Mouse (Mus musculus) erythroblast, embryonic 14.5 days (primary cell): ENCODE data around the gene Gba. TPM values are rescaled to one million over a fixed set of nuclear protein-coding genes. Genes with fewer than 3 reads are reported as not detected.
A peak's percentile ranks its signal among the peaks of the same experiment; 100 is the strongest.

Experiments used
- H3K27me3 ChIP-seq: 2 replicates; pipeline ENCODE4 v1.6.1; 2012; ENCODE audit warnings: inconsistent platforms; ENCODE audit not compliant: control insufficient read depth
- H3K36me3 ChIP-seq: 2 replicates; pipeline ENCODE4 v1.6.1; 2012; ENCODE audit warnings: mild to moderate bottlenecking, inconsistent platforms; ENCODE audit not compliant: control insufficient read depth
- H3K4me1 ChIP-seq: 2 replicates; pipeline ENCODE4 v1.6.1; 2012; ENCODE audit warnings: inconsistent platforms; ENCODE audit not compliant: control insufficient read depth
- H3K4me3 ChIP-seq: replicated peaks from 2 replicates; pipeline ENCODE3; 2012; ENCODE audit warnings: moderate library complexity, mild to moderate bottlenecking, inconsistent platforms
- H3K9me3 ChIP-seq: 2 replicates; pipeline ENCODE4 v1.6.1; 2012; ENCODE audit warnings: low read length, inconsistent platforms, mixed read lengths; ENCODE audit not compliant: control insufficient read depth
- GATA1 ChIP-seq: IDR thresholded peaks from 2 replicates; pipeline ENCODE4 v1.6.1; 2012; ENCODE audit warnings: low read length, inconsistent platforms, mixed read lengths
- TAL1 ChIP-seq: IDR thresholded peaks from 3 replicates; pipeline ENCODE4 v1.6.1; 2012; ENCODE audit warnings: low read length, inconsistent platforms, mixed read lengths
- polyA plus RNA-seq: library from polyadenylated mRNA; stranded (reverse); fragments of >175 nt; gene quantifications from 2 replicates; pipeline ENCODE4 v1.2.3, GENCODE M21; 2012

The Gba gene
- polyA plus RNA-seq, 1 experiment = 0.57 TPM

DNA sequence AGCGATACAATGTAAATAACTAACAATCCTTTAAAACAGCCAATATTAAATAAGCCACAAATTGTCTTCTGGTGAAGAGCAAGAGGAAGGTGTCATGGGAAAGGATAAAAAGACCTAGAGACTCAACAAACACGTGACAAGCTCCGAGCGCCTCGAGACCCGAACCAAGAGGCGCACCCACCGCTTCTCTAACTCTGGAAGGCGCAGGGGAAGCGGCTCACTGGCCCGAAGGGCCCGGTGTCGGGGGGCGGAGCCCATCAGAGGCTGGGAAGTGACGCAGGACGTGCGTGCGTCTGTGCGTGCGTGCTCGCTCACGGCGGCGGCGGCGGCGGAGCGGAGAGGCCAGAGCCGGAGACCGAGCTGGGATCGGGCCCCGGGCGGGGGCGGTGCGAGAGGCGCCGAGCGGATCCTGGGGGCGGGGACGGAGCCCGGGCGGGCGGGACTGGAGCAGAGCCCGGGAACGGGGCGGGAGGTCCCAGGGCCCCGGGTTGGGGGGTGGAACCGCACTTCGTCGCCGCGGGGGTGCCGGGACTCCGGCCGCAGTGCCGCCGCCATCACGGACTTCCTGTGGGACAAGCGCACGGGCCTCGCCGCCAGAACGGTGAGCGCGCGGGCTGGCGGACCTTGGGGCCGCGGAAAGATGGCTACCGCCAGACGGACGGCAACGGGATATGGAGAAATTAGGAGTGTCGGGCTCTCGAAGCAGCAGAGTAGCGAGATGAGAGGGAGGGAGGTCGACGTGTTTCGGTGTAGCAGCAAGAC, 38.0 kb upstream of the Gba start, which contains the start of gene Clk2:
Gene Clk2 (plus strand): TSS at position 290 of the 762 bp plus-strand sequence.
- no peak for TF ChIP-seq TAL1
- TF ChIP-seq GATA1 = no peak
- H3K27me3 ChIP-seq = peaks cover 3% of the 10 kb centered on the region
- no peaks in the 10 kb centered on the region for H3K9me3 ChIP-seq
- peaks cover 49% of the 10 kb centered on the region for H3K4me1 ChIP-seq
- H3K36me3 ChIP-seq = peaks cover 35% of the 10 kb centered on the region
- H3K4me3 ChIP-seq = peak within 1 kb of the TSS; percentile 97

DNA sequence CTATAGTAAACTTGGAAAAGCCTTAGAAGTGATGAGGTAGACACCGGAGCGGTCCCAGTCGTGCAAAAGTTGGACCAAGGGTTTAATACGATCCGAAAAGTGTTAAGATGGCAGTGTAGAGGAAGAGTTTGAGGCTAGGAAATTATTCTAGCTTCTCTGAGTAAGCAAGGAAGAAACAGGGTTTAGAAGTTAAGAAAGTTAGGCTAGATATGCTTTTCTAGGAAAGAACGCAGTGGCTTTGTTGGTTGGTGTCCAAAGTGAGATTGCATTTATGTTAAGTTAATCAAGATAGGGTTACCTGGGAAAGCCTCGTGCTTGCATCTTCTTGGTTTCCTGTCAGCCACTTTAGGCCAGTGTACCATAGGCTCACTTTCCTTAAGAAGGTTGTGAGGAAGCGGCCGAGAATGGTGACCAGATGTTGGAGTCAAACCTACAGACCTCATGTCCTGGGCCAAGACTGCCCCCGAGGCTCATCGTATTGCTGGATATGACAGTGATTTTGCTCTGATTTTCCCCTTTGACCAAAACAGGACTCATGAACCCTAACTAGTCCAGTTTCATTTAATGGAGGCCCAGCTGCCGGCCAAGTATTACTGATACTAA, 37.4 kb upstream of the Gba start:
- peaks cover 42% of the 10 kb centered on the region for H3K4me1 ChIP-seq
- TF ChIP-seq TAL1 (no peak), GATA1 (no peak)

DNA sequence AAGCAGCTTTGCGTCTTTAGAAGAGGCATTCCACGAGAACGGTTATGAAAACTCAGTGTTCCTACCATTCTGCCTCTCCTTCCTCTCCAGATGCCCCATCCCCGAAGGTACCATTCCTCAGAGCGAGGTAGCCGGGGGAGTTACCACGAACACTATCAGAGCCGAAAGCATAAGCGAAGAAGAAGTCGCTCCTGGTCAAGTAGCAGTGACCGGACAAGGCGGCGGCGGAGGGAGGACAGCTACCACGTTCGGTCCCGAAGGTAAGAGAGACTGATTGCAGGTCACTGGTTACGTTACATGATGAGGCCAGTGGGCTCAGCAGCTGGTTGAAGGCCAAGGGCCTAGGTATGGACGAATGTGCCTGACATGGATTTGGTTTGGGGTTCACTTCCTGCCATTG, 35.8 kb upstream of the Gba start:
- TF ChIP-seq TAL1 = no peak
- no peak for TF ChIP-seq GATA1
- H3K4me1 ChIP-seq = peaks cover 40% of the 10 kb centered on the region
- H3K27me3 ChIP-seq = no peaks in the 10 kb centered on the region
- H3K4me3 ChIP-seq = no peak overlapping the region
- H3K36me3 ChIP-seq = peaks cover 56% of the 10 kb centered on the region
- H3K9me3 ChIP-seq = no peaks in the 10 kb centered on the region

More for the DNA sequence above, 37.4 kb upstream of the Gba start:
- peak overlapping the region; percentile 97 for H3K4me3 ChIP-seq
- peaks cover 42% of the 10 kb centered on the region for H3K36me3 ChIP-seq
- no peaks in the 10 kb centered on the region for H3K9me3 ChIP-seq
- no peaks in the 10 kb centered on the region for H3K27me3 ChIP-seq

DNA sequence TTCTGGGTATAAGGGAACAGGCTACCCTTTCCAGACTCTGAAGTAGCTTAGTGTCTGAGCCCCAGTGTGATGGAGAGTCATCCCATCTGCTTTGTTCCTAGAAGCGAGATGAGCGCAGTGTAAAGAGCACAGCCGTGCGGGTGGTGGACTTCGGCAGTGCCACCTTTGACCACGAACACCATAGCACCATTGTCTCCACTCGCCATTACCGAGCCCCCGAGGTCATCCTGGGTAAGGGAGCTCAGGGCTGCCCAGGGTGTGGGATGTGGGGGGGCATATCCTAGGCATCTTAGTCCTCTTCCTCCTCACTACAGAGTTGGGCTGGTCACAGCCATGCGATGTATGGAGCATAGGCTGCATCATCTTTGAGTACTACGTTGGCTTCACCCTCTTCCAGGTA, 27.9 kb upstream of the Gba start:
- peaks cover 33% of the 10 kb centered on the region for H3K4me1 ChIP-seq
- TF ChIP-seq GATA1 (no peak), TAL1 (no peak)
- no peaks in the 10 kb centered on the region for H3K27me3 ChIP-seq
- H3K9me3 ChIP-seq = no peaks in the 10 kb centered on the region
- H3K4me3 ChIP-seq = no peak overlapping the region
- peaks cover 85% of the 10 kb centered on the region for H3K36me3 ChIP-seq

DNA sequence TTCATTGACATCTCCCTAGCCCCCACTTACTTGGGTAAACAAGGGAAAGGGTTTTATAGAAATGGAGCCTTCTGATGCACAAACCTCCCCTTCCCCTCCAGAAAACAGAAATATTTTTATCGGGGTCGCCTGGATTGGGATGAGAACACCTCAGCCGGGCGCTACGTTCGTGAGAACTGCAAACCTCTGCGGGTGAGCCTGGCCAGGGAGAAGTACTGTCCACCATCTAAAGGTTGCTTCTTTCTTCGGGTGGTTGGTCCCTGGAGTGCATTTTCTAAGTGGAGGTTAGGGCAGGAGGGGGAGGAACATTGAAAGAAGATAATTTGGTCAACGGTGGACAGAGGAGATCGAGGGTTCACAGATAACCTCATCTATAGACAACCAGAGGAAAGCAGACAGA, 27.2 kb upstream of the Gba start:
- H3K36me3 ChIP-seq = peaks cover 85% of the 10 kb centered on the region
- H3K27me3 ChIP-seq = no peaks in the 10 kb centered on the region
- no peaks in the 10 kb centered on the region for H3K9me3 ChIP-seq
- TF ChIP-seq GATA1 (no peak), TAL1 (no peak)
- no peak overlapping the region for H3K4me3 ChIP-seq
- H3K4me1 ChIP-seq = peaks cover 34% of the 10 kb centered on the region

DNA sequence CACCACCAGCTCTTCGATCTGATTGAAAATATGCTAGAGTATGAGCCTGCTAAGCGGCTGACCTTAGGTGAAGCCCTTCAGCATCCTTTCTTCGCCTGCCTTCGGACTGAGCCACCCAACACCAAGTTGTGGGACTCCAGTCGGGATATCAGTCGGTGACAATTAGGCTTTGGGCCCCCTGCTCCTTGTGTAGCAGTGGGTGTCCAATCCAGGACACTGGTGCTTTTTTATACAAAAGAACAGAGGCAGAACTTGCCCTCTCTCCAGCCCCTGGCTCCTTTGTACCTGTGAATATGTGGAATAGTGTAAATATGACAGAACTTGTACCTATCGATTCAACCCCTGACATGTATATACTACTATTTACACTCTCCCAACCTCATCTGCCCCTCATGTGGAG, 26.3 kb upstream of the Gba start:
- TF ChIP-seq TAL1 = no peak
- no peak for TF ChIP-seq GATA1
- peaks cover 85% of the 10 kb centered on the region for H3K36me3 ChIP-seq
- H3K9me3 ChIP-seq = no peaks in the 10 kb centered on the region

DNA sequence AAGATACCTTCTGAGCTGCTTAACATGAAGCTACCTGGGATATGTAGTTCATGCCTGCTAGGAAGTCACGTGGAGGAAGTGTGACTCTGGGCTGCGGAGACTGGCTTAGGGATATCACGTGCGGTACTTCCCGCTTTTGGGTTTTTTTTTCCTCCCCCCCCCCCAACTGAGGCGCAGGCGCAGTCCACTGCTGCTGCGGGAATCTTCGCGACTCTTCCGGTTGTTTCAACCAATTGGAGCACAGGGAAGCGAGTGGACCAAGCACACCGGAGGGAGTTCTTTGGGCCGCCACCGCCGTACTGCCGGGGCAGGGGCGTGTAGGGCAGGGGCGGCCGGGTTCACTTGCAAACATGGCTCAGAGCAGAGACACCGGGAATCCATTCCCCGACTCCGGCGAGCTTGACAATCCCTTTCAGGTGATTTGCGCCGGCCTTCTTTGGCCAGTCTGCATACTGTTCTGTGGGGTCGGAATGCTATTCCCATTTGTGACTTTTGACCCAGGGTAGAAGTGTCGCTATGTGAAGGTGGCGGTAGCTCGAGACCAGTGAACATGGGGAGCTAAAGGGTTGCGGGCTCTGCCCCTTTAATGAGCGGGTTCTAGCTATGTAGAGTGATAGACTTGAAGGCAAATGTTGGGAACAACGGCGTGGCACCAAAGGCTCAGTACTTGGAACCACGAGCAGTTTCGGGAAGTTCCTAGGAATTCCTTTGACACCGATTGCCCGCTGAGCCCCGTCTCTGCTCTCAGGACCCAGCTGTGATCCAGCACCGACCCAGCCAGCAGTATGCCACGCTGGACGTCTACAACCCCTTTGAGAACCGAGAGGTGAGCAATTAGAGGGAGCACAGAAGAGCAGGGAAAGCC, 25.3 kb upstream of the Gba start, which contains the start of gene Scamp3:
Gene Scamp3 (plus strand): TSS at position 232 of the 865 bp plus-strand sequence.
- Histone ChIP-seq H3K4me3 (peak within 1 kb of the TSS; percentile 69), H3K4me1 (peaks cover 44% of the 10 kb centered on the region), H3K9me3 (no peaks in the 10 kb centered on the region), H3K36me3 (peaks cover 86% of the 10 kb centered on the region), H3K27me3 (no peaks in the 10 kb centered on the region)
- TF ChIP-seq GATA1 (no peak), TAL1 (no peak)

More for the DNA sequence above, 26.3 kb upstream of the Gba start:
- H3K4me3 ChIP-seq = peak overlapping the region; percentile 69
- no peaks in the 10 kb centered on the region for H3K27me3 ChIP-seq
- peaks cover 35% of the 10 kb centered on the region for H3K4me1 ChIP-seq

DNA sequence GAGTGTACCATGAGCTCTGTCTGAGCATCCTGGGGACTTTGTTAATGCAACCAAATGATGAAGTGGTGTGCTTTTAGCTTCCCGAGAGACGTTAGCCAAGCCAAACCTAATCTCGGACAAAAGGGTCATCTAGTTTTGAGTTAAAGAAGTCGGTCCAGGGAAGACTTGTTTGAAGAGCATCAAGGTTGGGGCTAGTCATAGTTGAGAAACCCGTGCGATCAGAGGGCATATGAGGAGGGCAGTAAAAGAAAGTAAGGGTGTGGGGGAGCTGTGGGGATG, 24.7 kb upstream of the Gba start:
- H3K27me3 ChIP-seq = no peaks in the 10 kb centered on the region
- peaks cover 50% of the 10 kb centered on the region for H3K4me1 ChIP-seq
- no peak for TF ChIP-seq TAL1
- no peak for TF ChIP-seq GATA1
- H3K4me3 ChIP-seq = peak overlapping the region; percentile 69
- peaks cover 85% of the 10 kb centered on the region for H3K36me3 ChIP-seq
- no peaks in the 10 kb centered on the region for H3K9me3 ChIP-seq

DNA sequence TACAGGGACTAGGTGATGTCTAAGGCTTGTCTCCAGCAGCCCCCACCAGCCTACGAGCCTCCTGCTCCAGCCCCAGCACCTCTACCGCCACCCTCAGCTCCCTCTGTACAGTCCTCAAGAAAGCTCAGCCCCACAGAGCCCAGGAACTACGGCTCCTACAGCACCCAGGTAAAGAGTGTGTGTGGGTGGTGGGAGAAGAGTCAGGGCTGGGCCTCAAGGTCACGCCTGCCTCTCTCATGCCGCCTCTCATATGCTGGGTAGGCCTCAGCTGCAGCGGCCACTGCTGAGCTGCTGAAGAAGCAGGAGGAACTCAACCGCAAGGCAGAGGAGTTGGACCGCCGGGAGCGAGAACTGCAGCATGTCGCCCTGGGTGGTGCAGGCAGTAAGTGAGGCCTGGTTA, 23.7 kb upstream of the Gba start:
- Histone ChIP-seq H3K27me3 (no peaks in the 10 kb centered on the region), H3K4me3 (peak overlapping the region; percentile 69), H3K36me3 (peaks cover 74% of the 10 kb centered on the region), H3K9me3 (no peaks in the 10 kb centered on the region), H3K4me1 (peaks cover 60% of the 10 kb centered on the region)
- no peak for TF ChIP-seq TAL1
- no peak for TF ChIP-seq GATA1
